Mouse (Mus musculus) heart, adult 2 months (tissue): ENCODE data around the gene Tap2. TPM values are rescaled to one million over a fixed set of nuclear protein-coding genes. Genes with fewer than 3 reads are reported as not detected.

Source experiments
- DNase-seq, 2 experiments: peaks; one replicate each; pipeline ENCODE4 v3.0.0; 2021
- H3K27ac ChIP-seq: fragments of 200-600 bp; 2 replicates; pipeline ENCODE4 v1.8.1; 2022
- H3K27me3 ChIP-seq: fragments of 200-500 bp; 2 replicates; pipeline ENCODE4 v1.6.1; 2012; ENCODE audit warnings: mild to moderate bottlenecking, low read length, inconsistent platforms, mixed read lengths; ENCODE audit not compliant: control insufficient read depth, insufficient read depth
- H3K36me3 ChIP-seq: fragments of 200-500 bp; 2 replicates; pipeline ENCODE4 v1.6.1; 2012; ENCODE audit warnings: low read length, inconsistent platforms; ENCODE audit not compliant: control insufficient read depth, insufficient read depth
- H3K4me1 ChIP-seq: fragments of 200-500 bp; 2 replicates; pipeline ENCODE4 v1.6.1; 2011; ENCODE audit warnings: low read length; ENCODE audit not compliant: control insufficient read depth, insufficient read depth
- H3K4me3 ChIP-seq: fragments of 200-600 bp; 2 replicates; pipeline ENCODE4 v1.8.1; 2022
- H3K79me2 ChIP-seq: fragments of 200-500 bp; replicated peaks from 2 replicates; pipeline ENCODE4 v1.6.1; 2012; ENCODE audit warnings: mild to moderate bottlenecking, inconsistent platforms, low read length, moderate library complexity, mixed read lengths; ENCODE audit not compliant: control insufficient read depth, insufficient read depth
- H3K9ac ChIP-seq: fragments of 200-500 bp; 2 replicates; pipeline ENCODE4 v1.6.1; 2012; ENCODE audit warnings: low read depth, mild to moderate bottlenecking, control low read depth, inconsistent platforms, low read length, mixed read lengths
- CTCF ChIP-seq: fragments of 200-600 bp; IDR thresholded peaks from 2 replicates; pipeline ENCODE4 v1.8.1; 2022; ENCODE audit warnings: antibody characterized with exemption, mild to moderate bottlenecking, moderate library complexity
- EP300 ChIP-seq: fragments of 200-500 bp; IDR thresholded peaks from 2 replicates; pipeline ENCODE4 v1.6.1; 2011; ENCODE audit warnings: low read depth, low read length, control low read depth; ENCODE audit not compliant: insufficient read depth
- POLR2A ChIP-seq: fragments of 200-500 bp; IDR thresholded peaks from 2 replicates; pipeline ENCODE4 v1.6.1; 2011; ENCODE audit warnings: mild to moderate bottlenecking, low read depth, low read length, control low read depth; ENCODE audit not compliant: insufficient read depth
- WGBS: fragments of 180-500 bp; shearing (Covaris S2); methylation state at CpG from one replicate; pipeline ENCODE4 v1.1.7; 2018; 5-methylcytosine and 5-hydroxymethylcytosine counted together
- intact Hi-C: fragments of 180-260 bp; cut with DNase I; formaldehyde crosslinking; loops from one replicate; pipeline ENCODE4 v1.15.1; 2025
- polyA plus RNA-seq: library from polyadenylated mRNA; depleted of rRNA; stranded (reverse); fragments of >200 nt; gene quantifications from 2 replicates; pipeline ENCODE4 v1.2.3, GENCODE M21; 2012
- total RNA-seq, 2 experiments: library from RNA; stranded (reverse); gene quantifications; 2 replicates each; pipeline ENCODE4 v1.2.3; 2021

Tap2 gene
- total and polyA plus RNA-seq, 3 experiments: 26.1 to 31.2 (median 26.5) TPM

GRCm38 (mm10) chr17:34197904-34198520 lies 5.3 kb upstream of the Tap2 start:
- intact Hi-C loops: loop anchor here (1.0 kb wide), 1 partner anchor 11 kb away; the partner anchor contains the start of genes Psmb9 and Tap1
- H3K27me3 ChIP-seq: no peaks in the 10 kb centered on the region
- peaks cover 3% of the 10 kb centered on the region; the same call in 1 of the 2 replicates for H3K4me1 ChIP-seq
- H3K79me2 ChIP-seq: no peaks in the 10 kb centered on the region
- peak overlapping the region; percentile 67 for H3K9ac ChIP-seq
- peak overlapping the region; percentile 44 for H3K4me3 ChIP-seq
- no peak for TF ChIP-seq CTCF
- TF ChIP-seq EP300: peak; percentile 52; the same call in 1 of the 2 replicates
- TF ChIP-seq POLR2A: peak; percentile 79
- H3K27ac ChIP-seq: peak overlapping the region; percentile 78
- 2% methylated on average over 32 of the region's 32 CpGs for WGBS
- H3K36me3 ChIP-seq: no peaks in the 10 kb centered on the region
- DNase-seq: peak; percentile 76 to 84

GRCm38 (mm10) chr17:34198521-34198912 lies 4.8 kb upstream of the Tap2 start:
- DNase-seq: no peak
- TF ChIP-seq POLR2A (no peak), EP300 (no peak), CTCF (no peak)
- no peaks in the 10 kb centered on the region for H3K79me2 ChIP-seq
- peak overlapping the region; percentile 44 for H3K4me3 ChIP-seq
- no peaks in the 10 kb centered on the region for H3K36me3 ChIP-seq
- peak overlapping the region; percentile 78 for H3K27ac ChIP-seq
- no peaks in the 10 kb centered on the region for H3K27me3 ChIP-seq
- H3K4me1 ChIP-seq: peaks cover 3% of the 10 kb centered on the region; the same call in 1 of the 2 replicates
- intact Hi-C loops: no loop called here
- H3K9ac ChIP-seq: peak overlapping the region; percentile 67
- WGBS: 13% methylated on average over 11 of the region's 11 CpGs

GRCm38 (mm10) chr17:34199050-34199619 lies 4.2 kb upstream of the Tap2 start:
- Histone ChIP-seq H3K4me3 (no peak overlapping the region; the same call in 1 of the 2 replicates), H3K27me3 (no peaks in the 10 kb centered on the region), H3K79me2 (no peaks in the 10 kb centered on the region), H3K36me3 (no peaks in the 10 kb centered on the region), H3K9ac (no peak overlapping the region), H3K4me1 (peaks cover 4% of the 10 kb centered on the region), H3K27ac (no peak overlapping the region)
- TF ChIP-seq EP300 (no peak), CTCF (no peak), POLR2A (no peak)
- intact Hi-C loops: no loop called here
- peak in 1 of 2 experiments; percentile 21 for DNase-seq
- WGBS: 73% methylated on average over 12 of the region's 12 CpGs

- no peaks in the 10 kb centered on the region for H3K27me3 ChIP-seq
- no peak overlapping the region for H3K9ac ChIP-seq
- WGBS: 88% methylated on average over 10 of the region's 10 CpGs
- H3K79me2 ChIP-seq: no peaks in the 10 kb centered on the region
- peaks cover 4% of the 10 kb centered on the region for H3K4me1 ChIP-seq
- intact Hi-C loops: no loop called here
- no peak for DNase-seq
- TF ChIP-seq CTCF: no peak
- TF ChIP-seq EP300: no peak
- no peak for TF ChIP-seq POLR2A
- H3K27ac ChIP-seq: no peak overlapping the region
- no peak overlapping the region for H3K4me3 ChIP-seq
- no peaks in the 10 kb centered on the region for H3K36me3 ChIP-seq
Measured at GRCm38 (mm10) chr17:34200047-34200446, 3.3 kb upstream of the Tap2 start.

GRCm38 (mm10) chr17:34200772-34201505 lies 2.4 kb upstream of the Tap2 start:
- WGBS: 92% methylated on average over 16 of the region's 16 CpGs
- no peaks in the 10 kb centered on the region for H3K27me3 ChIP-seq
- TF ChIP-seq POLR2A (no peak), EP300 (no peak), CTCF (no peak)
- H3K9ac ChIP-seq: no peak overlapping the region
- no peak for DNase-seq
- no peak overlapping the region for H3K27ac ChIP-seq
- H3K79me2 ChIP-seq: no peaks in the 10 kb centered on the region
- no peak overlapping the region for H3K4me3 ChIP-seq
- H3K36me3 ChIP-seq: no peaks in the 10 kb centered on the region
- peaks cover 5% of the 10 kb centered on the region for H3K4me1 ChIP-seq
- intact Hi-C loops: no loop called here

- Histone ChIP-seq H3K9ac (no peak overlapping the region), H3K36me3 (peaks cover 5% of the 10 kb centered on the region; the same call in 1 of the 2 replicates), H3K27ac (no peak overlapping the region), H3K27me3 (no peaks in the 10 kb centered on the region), H3K4me1 (peaks cover 5% of the 10 kb centered on the region), H3K4me3 (no peak overlapping the region), H3K79me2 (no peaks in the 10 kb centered on the region)
- intact Hi-C loops: no loop called here
- no peak for DNase-seq
- WGBS: 71% methylated on average over 7 of the region's 7 CpGs
- TF ChIP-seq CTCF: no peak
- TF ChIP-seq POLR2A: no peak
- no peak for TF ChIP-seq EP300
Measured at GRCm38 (mm10) chr17:34201506-34202055, 1.7 kb upstream of the Tap2 start.
